Mouse (Mus musculus) forebrain, postnatal 0 days (tissue): ENCODE measurements at regions not wholly inside any gene's neighbourhood (a gene's known extent, or its start where the extent isn't known, plus 50 kb on each side); places are given as distances from the start of the nearest gene placed in this dataset.

ENCODE experiments used
- ATAC-seq: fragments of 200-750 bp; cut with Nextera tagmentation; 2 replicates; pipeline ENCODE4 v1.8.0; 2017; ENCODE audit warnings: mild to moderate bottlenecking, moderate library complexity
- DNase-seq: peaks from one replicate; pipeline ENCODE4 v3.0.0-alpha.2; 2015
- H3K27ac ChIP-seq: fragments of 300-500 bp; sonication (generic); 2 replicates; pipeline ENCODE4 v1.5.1; 2014; ENCODE audit warnings: low read depth, mild to moderate bottlenecking, antibody characterized with exemption, low read length, moderate library complexity, mixed read lengths
- H3K27me3 ChIP-seq: fragments of 300-500 bp; sonication (generic); 2 replicates; pipeline ENCODE4 v1.6.1; 2014; ENCODE audit warnings: mild to moderate bottlenecking, low read length, mixed read lengths; ENCODE audit not compliant: insufficient read depth
- H3K36me3 ChIP-seq: fragments of 300-500 bp; sonication (generic); 2 replicates; pipeline ENCODE4 v1.6.1; 2014; ENCODE audit warnings: mild to moderate bottlenecking, moderate library complexity; ENCODE audit not compliant: insufficient read depth
- H3K4me1 ChIP-seq: fragments of 300-500 bp; sonication (generic); 2 replicates; pipeline ENCODE4 v1.6.1; 2014; ENCODE audit warnings: antibody characterized with exemption; ENCODE audit not compliant: insufficient read depth
- H3K4me2 ChIP-seq: fragments of 300-500 bp; sonication (generic); 2 replicates; pipeline ENCODE4 v1.6.1; 2014; ENCODE audit warnings: low read depth, mild to moderate bottlenecking, moderate library complexity
- H3K4me3 ChIP-seq: fragments of 300-500 bp; sonication (generic); 2 replicates; pipeline ENCODE4 v1.5.1; 2014; ENCODE audit warnings: low read depth, low read length, mixed read lengths
- H3K9ac ChIP-seq: fragments of 300-500 bp; sonication (generic); 2 replicates; pipeline ENCODE4 v1.6.1; 2014; ENCODE audit warnings: mild to moderate bottlenecking
- H3K9me3 ChIP-seq: fragments of 300-500 bp; sonication (generic); 2 replicates; pipeline ENCODE4 v1.6.1; 2016; ENCODE audit warnings: low read length
- CTCF ChIP-seq: sonication (generic); IDR thresholded peaks from 2 replicates; pipeline ENCODE4 v1.5.1; 2016; ENCODE audit warnings: antibody characterized with exemption, control low read depth, low read depth
- WGBS: fragments of 180-500 bp; shearing (Covaris S2); extraction: QIAGEN DNeasy Blood & Tissue Kit; methylation state at CpG from one replicate; pipeline ENCODE4 v1.1.7; 2014; 5-methylcytosine and 5-hydroxymethylcytosine counted together

- TF ChIP-seq CTCF, result no peak
- H3K9me3 ChIP-seq, result no peaks in the 10 kb centered on the region
- no peaks in the 10 kb centered on the region for H3K4me1 ChIP-seq
- no peak overlapping the region for H3K4me2 ChIP-seq
- no peak for ATAC-seq
- H3K36me3 ChIP-seq, result no peaks in the 10 kb centered on the region
- WGBS, result 69% methylated on average over 1 of the region's 1 CpGs
- no peaks in the 10 kb centered on the region for H3K27me3 ChIP-seq
- no peak overlapping the region for H3K9ac ChIP-seq
- no peak overlapping the region for H3K4me3 ChIP-seq
- DNase-seq, result peak; percentile 5
- H3K27ac ChIP-seq, result no peak overlapping the region
Measured at GRCm38 (mm10) chr7:95020285-95020684, 1150.8 kb upstream of the Tenm4 start.

- Histone ChIP-seq H3K9ac (no peak overlapping the region), H3K4me1 (no peaks in the 10 kb centered on the region), H3K9me3 (no peaks in the 10 kb centered on the region), H3K36me3 (no peaks in the 10 kb centered on the region), H3K4me3 (no peak overlapping the region), H3K4me2 (no peak overlapping the region), H3K27me3 (no peaks in the 10 kb centered on the region), H3K27ac (no peak overlapping the region)
- TF ChIP-seq CTCF, result no peak
- 63% methylated on average over 4 of the region's 4 CpGs for WGBS
- no peak for DNase-seq
- no peak for ATAC-seq
Measured at GRCm38 (mm10) chr7:95027915-95028810, 1142.9 kb upstream of the Tenm4 start.
